Mouse (Mus musculus) layer of hippocampus, adult 11-12 months (tissue): Measurements from ENCODE around the gene Alox5ap.

Experiments
- DNase-seq: peaks from one replicate; pipeline ENCODE4 v3.0.0; 2022; ENCODE audit warnings: low spot score

The Alox5ap gene

DNA sequence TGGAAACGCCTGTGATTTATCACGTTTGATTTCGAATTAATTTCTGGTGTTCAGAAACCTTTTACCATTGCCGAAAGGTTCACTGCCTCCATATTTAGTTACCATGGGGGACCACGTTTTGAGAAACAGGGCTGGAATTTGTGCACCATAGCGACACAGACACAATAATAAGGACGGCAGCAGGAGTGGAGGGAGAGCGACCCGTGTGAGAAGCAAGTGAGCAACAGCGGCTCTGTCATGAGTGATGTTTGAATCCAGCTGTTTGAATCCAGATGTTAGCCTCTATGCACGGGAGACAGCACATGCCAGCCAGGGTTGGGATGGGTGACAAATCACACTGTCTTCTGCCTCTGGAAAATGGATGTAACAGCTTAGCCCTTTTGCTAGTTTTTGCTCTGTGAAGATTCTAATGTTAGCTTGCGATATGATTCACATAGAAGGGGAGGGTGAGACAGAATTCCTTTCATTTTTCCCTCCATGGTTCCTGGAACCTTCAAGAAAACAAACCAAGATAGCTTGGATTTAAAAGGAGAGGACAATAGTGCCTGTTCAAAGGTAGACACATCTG lies 50.0 kb downstream of the Alox5ap start:
- DNase-seq = no peak

DNA sequence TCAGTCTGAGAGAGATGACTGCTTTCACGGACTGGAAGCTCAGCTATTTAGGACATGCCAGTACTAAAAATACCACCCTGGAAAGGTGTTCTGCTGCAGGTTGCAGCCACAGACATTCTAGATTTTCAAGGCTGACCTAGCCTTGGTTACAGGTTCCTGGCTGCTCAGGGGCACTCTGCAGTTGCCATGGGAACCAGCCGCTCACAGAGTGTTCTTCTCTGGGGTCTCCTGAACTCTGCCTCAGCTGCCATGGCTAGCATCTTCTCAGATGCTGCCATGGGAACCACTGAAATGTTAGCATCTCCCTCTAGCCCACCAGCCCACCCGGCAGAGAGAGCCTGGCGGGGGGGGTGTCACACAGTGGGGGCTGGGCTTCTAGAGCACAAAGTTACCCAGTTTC lies 52.4 kb downstream of the Alox5ap start:
- no peak for DNase-seq

GRCm38 (mm10) chr5:149319874-149320323 lies 55.3 kb downstream of the Alox5ap start:
- no peak for DNase-seq

- peak; percentile 72 for DNase-seq
Observed at GRCm38 (mm10) chr5:149320534-149321482, 56.2 kb downstream of the Alox5ap start.

DNA sequence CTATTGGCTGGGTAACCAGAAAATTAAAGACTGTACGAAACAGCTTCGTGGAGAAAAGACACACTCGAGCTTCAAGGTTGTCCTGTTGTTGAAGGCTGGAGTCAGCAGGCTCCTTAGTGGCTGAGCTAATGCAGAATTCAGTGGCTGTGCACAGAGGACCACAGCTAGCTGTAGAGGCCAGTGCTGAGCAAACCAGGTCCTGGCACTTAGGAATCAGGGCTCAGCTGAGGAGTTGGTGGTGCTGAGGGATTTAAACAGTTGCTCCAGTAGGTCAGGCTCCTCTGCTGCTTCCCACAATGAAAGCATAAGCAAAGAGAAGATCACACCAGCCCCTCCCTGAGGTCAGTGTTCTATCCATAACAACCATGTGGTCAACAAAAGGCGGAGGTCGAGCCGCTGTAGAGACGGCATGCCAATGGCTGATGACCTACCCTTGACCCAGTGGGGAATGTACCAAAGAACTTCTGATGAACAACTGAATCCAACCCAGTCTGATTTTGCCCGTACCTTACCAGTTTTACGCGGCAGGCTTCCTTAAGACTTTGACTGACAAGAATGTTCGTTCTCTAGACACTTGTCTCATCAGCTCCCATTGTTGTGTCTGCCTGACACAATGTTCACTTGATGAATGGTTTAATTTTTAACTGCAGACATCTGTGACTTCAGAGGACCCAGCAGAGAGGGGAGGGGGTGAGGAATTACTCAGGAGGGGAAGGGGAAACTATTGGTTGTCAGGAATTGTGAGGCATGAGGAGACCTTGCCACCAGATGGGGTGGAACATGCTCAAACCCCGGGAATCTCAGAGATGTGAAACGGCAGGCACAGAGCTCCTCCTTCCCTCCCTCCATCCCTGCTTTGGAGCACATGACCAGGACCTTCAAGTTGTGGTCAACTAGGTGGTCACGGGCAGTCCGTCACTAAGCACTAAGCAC lies 57.6 kb downstream of the Alox5ap start:
- no peak for DNase-seq

DNA sequence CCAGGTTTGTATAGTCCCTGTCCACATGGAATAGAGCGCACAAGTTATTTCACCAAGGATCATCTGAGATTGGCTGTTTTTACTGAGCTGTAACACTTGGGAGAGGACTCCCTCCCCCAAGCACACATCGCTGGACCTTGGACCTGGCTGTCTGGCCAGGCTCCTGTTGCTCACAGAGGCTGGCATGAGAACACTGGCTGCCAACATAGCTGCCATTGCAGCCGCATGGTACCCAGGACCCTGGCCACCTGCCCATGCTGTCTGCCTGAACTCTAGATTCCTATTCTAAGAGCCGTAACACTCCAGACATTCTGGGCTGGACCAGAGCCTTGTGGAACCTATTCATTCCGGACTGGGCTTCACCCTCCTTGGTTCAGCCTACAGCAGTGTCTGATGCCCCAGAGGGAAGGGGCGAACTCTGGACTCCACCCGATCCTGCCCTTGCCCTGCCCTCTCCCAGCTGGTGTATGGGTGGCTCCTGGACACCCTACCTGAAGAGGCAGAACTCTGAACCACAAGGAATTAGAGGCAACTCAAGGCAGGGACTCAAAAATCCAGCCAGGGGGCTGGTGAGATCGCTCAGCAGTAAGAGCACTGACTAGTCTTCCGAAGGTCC lies 58.5 kb downstream of the Alox5ap start:
- no peak for DNase-seq

- no peak for DNase-seq
Observed at GRCm38 (mm10) chr5:149324739-149325138, 60.2 kb downstream of the Alox5ap start.

- no peak for DNase-seq
Observed at GRCm38 (mm10) chr5:149329098-149329887, 64.7 kb downstream of the Alox5ap start.

GRCm38 (mm10) chr5:149330601-149331000 lies 66.0 kb downstream of the Alox5ap start:
- DNase-seq = no peak

- no peak for DNase-seq
Observed at GRCm38 (mm10) chr5:149331407-149332143, 67.0 kb downstream of the Alox5ap start.

GRCm38 (mm10) chr5:149332787-149333186 lies 68.2 kb downstream of the Alox5ap start:
- DNase-seq = no peak

GRCm38 (mm10) chr5:149333941-149334698 lies 69.6 kb downstream of the Alox5ap start:
- no peak for DNase-seq

DNA sequence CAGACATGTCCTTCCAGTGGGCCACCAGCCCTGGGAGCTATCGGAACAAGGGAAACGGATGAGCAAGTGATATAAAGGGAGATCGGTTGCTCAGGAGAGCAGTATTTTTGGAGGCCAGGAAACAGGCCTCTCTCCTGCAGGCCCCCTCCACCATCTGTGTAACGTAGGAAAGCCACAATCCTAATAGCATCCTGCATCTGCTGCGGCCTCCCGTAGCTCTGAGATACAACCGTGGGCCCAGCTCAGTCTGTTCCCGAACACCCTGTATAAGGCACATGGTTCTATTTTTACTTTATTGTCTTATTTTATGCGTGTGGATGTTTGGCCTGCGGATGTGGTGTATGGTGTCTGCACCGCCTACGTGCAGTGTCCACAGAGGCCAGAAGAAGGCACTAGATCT lies 70.4 kb downstream of the Alox5ap start:
- peak; percentile 49 for DNase-seq

- DNase-seq = peak; percentile 84
Observed at GRCm38 (mm10) chr5:149335563-149336238, 71.1 kb downstream of the Alox5ap start.

DNA sequence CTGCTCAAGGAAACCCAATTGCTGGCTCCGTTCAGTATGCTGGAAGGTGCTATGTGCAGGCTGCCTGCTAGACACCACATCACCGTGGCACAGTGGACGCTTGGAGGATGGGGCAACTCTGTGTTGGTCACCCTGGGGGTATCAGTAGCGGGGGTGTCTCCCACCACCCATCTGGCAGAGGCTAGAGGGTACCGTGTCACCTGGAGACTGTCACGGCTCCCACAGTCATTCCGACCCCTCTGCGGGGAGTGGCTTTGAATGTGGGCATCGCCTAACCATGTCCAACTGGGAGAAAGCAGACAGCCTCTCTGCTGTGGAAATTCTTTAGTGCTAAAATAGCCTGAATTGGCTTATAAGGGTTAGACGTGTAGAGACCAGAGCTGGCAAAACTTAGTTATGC lies 72.6 kb downstream of the Alox5ap start:
- no peak for DNase-seq
